Mouse (Mus musculus) midbrain, embryonic 12.5 days (tissue): ENCODE results near the gene 2310050C09Rik. TPM values are rescaled to one million over a fixed set of nuclear protein-coding genes. Genes with fewer than 3 reads are reported as not detected.

Source experiments
- polyA plus RNA-seq: library from polyadenylated mRNA; unstranded; fragments of >200 nt; fragmentation: Nextera tagmentation; extraction: Ambion mirVana; gene quantifications from 2 replicates; pipeline ENCODE4 v1.2.1, GENCODE M21; 2016

The 2310050C09Rik gene
- polyA plus RNA-seq, 1 experiment from 2014 or later: not detected

Other genes with a start within 250 kb of the 2310050C09Rik start
- not detected in 2 replicates for gene Lce6a, start 248.6 kb downstream of the 2310050C09Rik start, polyA plus RNA-seq
- gene Lce1a1, start 221.9 kb downstream of the 2310050C09Rik start, polyA plus RNA-seq: not detected in 2 replicates
- not detected in 2 replicates for gene Lce1b, start 213.3 kb downstream of the 2310050C09Rik start, polyA plus RNA-seq
- gene Lce1a2, start 199.9 kb downstream of the 2310050C09Rik start, polyA plus RNA-seq: not detected in 2 replicates
- gene Lce1c, start 191.0 kb downstream of the 2310050C09Rik start, polyA plus RNA-seq: not detected in 2 replicates
- gene Lce1d, start 183.0 kb downstream of the 2310050C09Rik start, polyA plus RNA-seq: not detected in 2 replicates
- not detected in 2 replicates for gene Lce1e, start 161.1 kb downstream of the 2310050C09Rik start, polyA plus RNA-seq
- not detected in 2 replicates for gene Lce1f, start 149.9 kb downstream of the 2310050C09Rik start, polyA plus RNA-seq
- gene Gm38119, start 131.1 kb downstream of the 2310050C09Rik start, polyA plus RNA-seq: not detected in 2 replicates
- not detected in 2 replicates for gene Lce1g, start 117.9 kb downstream of the 2310050C09Rik start, polyA plus RNA-seq
- gene Lce1h, start 105.2 kb downstream of the 2310050C09Rik start, polyA plus RNA-seq: not detected in 2 replicates
- gene Lce1i, start 91.3 kb downstream of the 2310050C09Rik start, polyA plus RNA-seq: not detected in 2 replicates
- gene Lce1j, start 79.7 kb downstream of the 2310050C09Rik start, polyA plus RNA-seq: not detected in 2 replicates
- gene Lce1k, start 62.3 kb downstream of the 2310050C09Rik start, polyA plus RNA-seq: not detected in 2 replicates
- gene Kprp, start 43.0 kb downstream of the 2310050C09Rik start, polyA plus RNA-seq: not detected in 2 replicates
- gene Lce1l, start 18.9 kb downstream of the 2310050C09Rik start, polyA plus RNA-seq: not detected in 2 replicates
- gene Lce3a, start 56.0 kb upstream of the 2310050C09Rik start, polyA plus RNA-seq: not detected in 2 replicates
- not detected in 2 replicates for gene Lce3b, start 62.8 kb upstream of the 2310050C09Rik start, polyA plus RNA-seq
- gene Lce3c, start 74.3 kb upstream of the 2310050C09Rik start, polyA plus RNA-seq: not detected in 2 replicates
- not detected in 2 replicates for gene Lce3d, start 87.2 kb upstream of the 2310050C09Rik start, polyA plus RNA-seq
- gene Lce3e, start 96.8 kb upstream of the 2310050C09Rik start, polyA plus RNA-seq: not detected in 2 replicates
- not detected in 2 replicates for gene Lce3f, start 122.0 kb upstream of the 2310050C09Rik start, polyA plus RNA-seq
- gene Crct1, start 145.5 kb upstream of the 2310050C09Rik start, polyA plus RNA-seq: 0.34 and 0.56 TPM in 2 replicates
- gene Lce1m, start 148.8 kb upstream of the 2310050C09Rik start, polyA plus RNA-seq: not detected in 2 replicates
- not detected in 2 replicates for gene Gm4858, start 198.6 kb upstream of the 2310050C09Rik start, polyA plus RNA-seq